20 mouse cellular contexts compared by ENCODE assay signal in genomic region chr8:9535730-9536372, GRCm38 (mm10).
A peak's percentile ranks its signal among the peaks of the same experiment; 100 is the strongest.
DNase-seq lines count a peak whose midpoint lies in the region; ATAC-seq and TF ChIP-seq lines count a peak whose summit lies in the region.
"Had no signal": no experiment of that assay in that cellular context is flagged by ENCODE, and none has a peak within 500 bp of the region (broad histone marks: within the 10 kb centered on the region; RNA-seq: fewer than 3 reads in every experiment).

No protein-coding gene starts in this region.

- no peak for TF ChIP-seq POLR2A in limb, embryonic 14.5 days (IDR thresholded peaks at IDR 0.05; ENCODE audit: borderline replicate concordance, extremely low read depth, insufficient read depth, insufficient read length)

- intact Hi-C loops in gastrocnemius, adult 2 months (cut with DNase I), result no loop called here

- no peaks in the 10 kb centered on the region for H3K36me3 ChIP-seq in hindbrain, embryonic 14.5 days (replicated peaks; ENCODE audit: control insufficient read depth, insufficient read depth)
- no peaks in the 10 kb centered on the region for H3K36me3 ChIP-seq in hindbrain, embryonic 16.5 days (ENCODE audit: control insufficient read depth, insufficient read depth, low read length)
- H3K36me3 ChIP-seq in midbrain, postnatal 0 days (ENCODE audit: insufficient read depth, low read length), result no peaks in the 10 kb centered on the region
- H3K36me3 ChIP-seq in midbrain, embryonic 15.5 days (replicated peaks), result no peaks in the 10 kb centered on the region
- H3K36me3 ChIP-seq in limb, embryonic 14.5 days (ENCODE audit: control insufficient read depth, insufficient read depth, low read length), result no peaks in the 10 kb centered on the region
- H3K36me3 ChIP-seq: embryonic facial prominence, embryonic 15.5 days; forebrain, embryonic 10.5 days; heart, embryonic 15.5 days had no signal

- ATAC-seq in hindbrain, embryonic 14.5 days (ENCODE audit: low FRiP score), result no peak; the same call in 1 of the 2 replicates
- ATAC-seq in hindbrain, embryonic 16.5 days, result no peak
- ATAC-seq in midbrain, postnatal 0 days (ENCODE audit: low FRiP score), result no peak
- ATAC-seq in midbrain, embryonic 15.5 days (replicated peaks), result no peak
- peak; percentile 57; the same call in 1 of the 2 replicates for ATAC-seq in limb, embryonic 14.5 days (ENCODE audit: low FRiP score, low read depth)
- ATAC-seq: forebrain, embryonic 14.5 days had no signal

- 67% methylated on average over 5 of the region's 5 CpGs for WGBS in hindbrain, embryonic 14.5 days
- WGBS in hindbrain, embryonic 16.5 days, result 60% methylated on average over 5 of the region's 5 CpGs
- WGBS in midbrain, postnatal 0 days, result 77% methylated on average over 5 of the region's 5 CpGs
- WGBS in midbrain, embryonic 15.5 days, result 79% methylated on average over 5 of the region's 5 CpGs
- WGBS in limb, embryonic 14.5 days, result 38% methylated on average over 5 of the region's 5 CpGs

- H3K27me3 ChIP-seq in hindbrain, embryonic 14.5 days (ENCODE audit: control insufficient read depth, insufficient read depth, low read length), result no peaks in the 10 kb centered on the region
- no peaks in the 10 kb centered on the region for H3K27me3 ChIP-seq in hindbrain, embryonic 16.5 days (replicated peaks; ENCODE audit: control insufficient read depth, insufficient read depth, low read length)
- no peaks in the 10 kb centered on the region for H3K27me3 ChIP-seq in midbrain, postnatal 0 days (ENCODE audit: insufficient read depth, low read length)
- no peaks in the 10 kb centered on the region for H3K27me3 ChIP-seq in midbrain, embryonic 15.5 days (replicated peaks)
- no peaks in the 10 kb centered on the region for H3K27me3 ChIP-seq in limb, embryonic 14.5 days (ENCODE audit: control insufficient read depth, insufficient read depth, low read length)
- H3K27me3 ChIP-seq: embryonic facial prominence, embryonic 15.5 days; heart, embryonic 15.5 days had no signal

- H3K9ac ChIP-seq in hindbrain, embryonic 14.5 days, result no peak overlapping the region
- no peak overlapping the region for H3K9ac ChIP-seq in hindbrain, embryonic 16.5 days (ENCODE audit: low read depth, low read length)
- H3K9ac ChIP-seq in midbrain, postnatal 0 days (replicated peaks; ENCODE audit: low read length, poor library complexity, severe bottlenecking), result no peak overlapping the region
- H3K9ac ChIP-seq in midbrain, embryonic 15.5 days, result no peak overlapping the region
- no peak overlapping the region for H3K9ac ChIP-seq in limb, embryonic 14.5 days (ENCODE audit: low read depth, low read length, severe bottlenecking)
- H3K9ac ChIP-seq: embryonic facial prominence, embryonic 15.5 days; heart, embryonic 15.5 days had no signal

- H3K4me1 ChIP-seq in hindbrain, embryonic 14.5 days (replicated peaks; ENCODE audit: control insufficient read depth, insufficient read depth, low read length), result peaks cover 10% of the 10 kb centered on the region; the same call in 1 of the 2 replicates
- no peaks in the 10 kb centered on the region for H3K4me1 ChIP-seq in hindbrain, embryonic 16.5 days (ENCODE audit: control insufficient read depth, insufficient read depth, low read depth, low read length)
- H3K4me1 ChIP-seq in midbrain, postnatal 0 days (ENCODE audit: insufficient read depth, low read length), result no peaks in the 10 kb centered on the region; the same call in 1 of the 2 replicates
- H3K4me1 ChIP-seq in midbrain, embryonic 15.5 days, result no peaks in the 10 kb centered on the region
- no peaks in the 10 kb centered on the region for H3K4me1 ChIP-seq in limb, embryonic 14.5 days (ENCODE audit: control insufficient read depth, insufficient read depth, low read length)
- H3K4me1 ChIP-seq: embryonic facial prominence, embryonic 15.5 days; forebrain, embryonic 10.5 days; heart, embryonic 15.5 days had no signal

- no peaks in the 10 kb centered on the region for H3K9me3 ChIP-seq in hindbrain, embryonic 14.5 days (ENCODE audit: control insufficient read depth, low read length)
- H3K9me3 ChIP-seq in hindbrain, embryonic 16.5 days (ENCODE audit: control insufficient read depth, low read length), result no peaks in the 10 kb centered on the region
- no peaks in the 10 kb centered on the region for H3K9me3 ChIP-seq in midbrain, postnatal 0 days (ENCODE audit: low read length)
- H3K9me3 ChIP-seq in midbrain, embryonic 15.5 days, result no peaks in the 10 kb centered on the region
- no peaks in the 10 kb centered on the region for H3K9me3 ChIP-seq in limb, embryonic 14.5 days (ENCODE audit: control insufficient read depth, low read length)
- H3K9me3 ChIP-seq: embryonic facial prominence, embryonic 15.5 days; forebrain, embryonic 10.5 days; heart, embryonic 15.5 days had no signal

- TF ChIP-seq CTCF in midbrain, postnatal 0 days (IDR thresholded peaks at IDR 0.05), result no peak
- TF ChIP-seq CTCF in gastrocnemius, adult 2 months (IDR thresholded peaks at IDR 0.05), result no peak

- 0 out of 2 replicates have a peak overlapping the region, but pooled peaks have one; percentile 7 for H3K27ac ChIP-seq in hindbrain, embryonic 14.5 days
- H3K27ac ChIP-seq in hindbrain, embryonic 16.5 days (ENCODE audit: low read depth, low read length), result no peak overlapping the region
- H3K27ac ChIP-seq in midbrain, postnatal 0 days (ENCODE audit: low read depth, low read length), result no peak overlapping the region
- no peak overlapping the region for H3K27ac ChIP-seq in midbrain, embryonic 15.5 days
- H3K27ac ChIP-seq in limb, embryonic 14.5 days (replicated peaks; ENCODE audit: low read depth, low read length), result no peak overlapping the region
- H3K27ac ChIP-seq in gastrocnemius, adult 2 months, result no peak overlapping the region
- H3K27ac ChIP-seq: embryonic facial prominence, embryonic 15.5 days; forebrain, embryonic 10.5 days; heart, adult 2 months; heart, embryonic 15.5 days had no signal

- DNase-seq in hindbrain, embryonic 14.5 days (ENCODE audit: low spot score), result no peak
- DNase-seq in midbrain, postnatal 0 days (ENCODE audit: low spot score), result peak; percentile 21
- DNase-seq in limb, embryonic 14.5 days (ENCODE audit: low spot score), result peak; percentile 8
- DNase-seq in gastrocnemius, adult 2 months, result no peak
- DNase-seq: adrenal gland, adult 2 months; adrenal gland, postnatal 25 days; cerebellum, adult 9-11 months; cerebellum, postnatal 36 days; gastrocnemius, postnatal 14 days; heart, adult 2 months; heart, postnatal 14 days; kidney, adult 11 months had no signal

- H3K4me3 ChIP-seq in hindbrain, embryonic 14.5 days (replicated peaks; ENCODE audit: low read length), result no peak overlapping the region
- H3K4me3 ChIP-seq in hindbrain, embryonic 16.5 days (ENCODE audit: low read length), result no peak overlapping the region
- H3K4me3 ChIP-seq in midbrain, postnatal 0 days (ENCODE audit: low read depth, low read length), result no peak overlapping the region
- no peak overlapping the region for H3K4me3 ChIP-seq in midbrain, embryonic 15.5 days
- no peak overlapping the region for H3K4me3 ChIP-seq in limb, embryonic 14.5 days (replicated peaks; ENCODE audit: low read length)
- H3K4me3 ChIP-seq in gastrocnemius, adult 2 months, result no peak overlapping the region
- H3K4me3 ChIP-seq: embryonic facial prominence, embryonic 15.5 days; erythroblast, embryonic 14.5 days; forebrain, embryonic 10.5 days; heart, adult 2 months; heart, embryonic 15.5 days had no signal

- no peak overlapping the region for H3K4me2 ChIP-seq in hindbrain, embryonic 14.5 days (replicated peaks)
- no peak overlapping the region for H3K4me2 ChIP-seq in hindbrain, embryonic 16.5 days (ENCODE audit: low read length)
- H3K4me2 ChIP-seq in midbrain, postnatal 0 days (ENCODE audit: low read depth, low read length, poor library complexity, severe bottlenecking), result no peak overlapping the region
- no peak overlapping the region for H3K4me2 ChIP-seq in midbrain, embryonic 15.5 days
- H3K4me2 ChIP-seq in limb, embryonic 14.5 days (replicated peaks; ENCODE audit: low read depth, low read length, severe bottlenecking), result no peak overlapping the region
- H3K4me2 ChIP-seq: embryonic facial prominence, embryonic 15.5 days; heart, embryonic 11.5 days; heart, embryonic 15.5 days had no signal

Comparison
In these comparisons a context has a peak if more than half of its experiments do, and no peak if none do; other contexts are left out.
1. DNase-seq: peak in midbrain, postnatal 0 days (single experiment) and limb, embryonic 14.5 days (single experiment); none in hindbrain, embryonic 14.5 days (single experiment) and gastrocnemius, adult 2 months (single experiment).